Mouse (Mus musculus): ENCODE results near the gene Gm10837. TPM values are rescaled to one million over a fixed set of nuclear protein-coding genes. Genes with fewer than 3 reads are reported as not detected.

The Gm10837 gene
- polyA plus RNA-seq, 1 experiment = not detected

DNA sequence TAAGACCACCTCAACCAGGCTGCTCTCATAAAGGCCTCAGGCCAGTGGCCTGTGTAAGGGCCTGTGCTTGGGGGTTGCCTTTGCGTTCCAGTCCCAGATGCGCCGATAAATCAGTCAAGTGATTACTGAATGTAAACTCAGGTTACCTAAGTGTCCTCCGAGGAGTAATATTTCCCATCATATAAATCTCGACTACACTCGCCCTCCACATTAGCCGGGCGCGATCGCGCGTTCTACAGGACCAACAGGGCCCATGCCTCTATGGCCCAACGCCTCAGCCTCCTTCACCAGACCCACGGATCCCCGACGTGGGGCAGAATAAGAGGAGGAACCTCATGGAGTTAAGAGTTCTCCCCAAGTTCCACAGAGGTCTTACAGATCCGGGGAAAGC, 27.7 kb upstream of the Gm10837 start:
- TF ChIP-seq GATA1 (IDR thresholded peaks at IDR 0.05; ENCODE audit: low read length) = no peak

GRCm38 (mm10) chr14:122463080-122463691, 27.2 kb upstream of the Gm10837 start:
- TF ChIP-seq GATA1 (IDR thresholded peaks at IDR 0.05; ENCODE audit: low read length) = no peak

DNA sequence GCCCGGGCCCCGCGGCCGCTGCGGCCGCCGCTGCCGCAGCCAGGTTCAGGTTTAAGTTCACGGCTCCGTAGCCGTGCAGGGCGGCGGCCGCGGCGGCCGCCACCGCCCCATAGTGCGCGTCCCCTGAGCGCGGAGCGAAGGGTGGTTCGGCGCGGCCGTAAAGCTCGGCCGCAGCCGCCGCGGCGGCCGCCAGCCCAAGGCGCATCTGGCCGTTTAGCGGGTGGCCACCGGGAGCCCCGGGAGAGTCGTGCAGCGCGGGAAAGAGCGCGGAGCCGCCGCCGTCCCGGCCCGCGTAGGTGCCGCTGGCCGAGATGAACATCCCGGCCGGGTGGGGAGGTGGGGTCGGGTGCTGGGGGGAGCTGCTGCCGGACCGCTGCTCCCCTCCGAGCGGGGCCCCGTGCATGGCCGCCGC, 26.0 kb upstream of the Gm10837 start:
- no peak for TF ChIP-seq GATA1 (IDR thresholded peaks at IDR 0.05; ENCODE audit: low read length)

- TF ChIP-seq GATA1 (IDR thresholded peaks at IDR 0.05; ENCODE audit: low read length) = no peak
These were observed 25.3 kb upstream of the Gm10837 start, which contains the start of gene Zic5 for GRCm38 (mm10) chr14:122464763-122465741. Gene Zic5 (minus strand): TSS chr14:122465677.

DNA sequence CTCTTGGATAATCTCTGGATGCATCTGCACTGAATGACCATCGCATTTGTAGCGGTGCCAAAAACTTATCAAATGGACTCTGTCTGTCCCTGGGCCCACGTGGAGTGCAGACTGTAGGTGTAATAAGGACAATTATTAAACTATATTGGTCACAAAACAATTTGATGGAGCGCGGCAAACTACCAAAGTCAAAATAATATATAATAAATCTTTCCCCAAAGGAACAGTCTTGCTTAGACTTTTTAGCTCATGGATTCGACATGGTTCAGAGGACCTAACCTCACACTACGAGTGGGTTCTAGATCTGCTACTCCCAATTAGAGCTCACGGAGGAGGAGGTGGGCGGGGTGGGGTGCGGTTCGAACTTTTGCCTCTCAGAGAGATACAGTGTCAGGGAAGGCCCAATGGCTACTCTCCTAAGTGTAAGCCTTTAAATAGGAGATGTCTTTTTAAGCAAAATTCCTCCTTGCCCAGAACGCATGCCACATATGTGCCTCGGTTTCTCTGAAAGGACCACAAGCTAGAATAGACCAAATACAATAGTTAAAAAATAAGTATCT, 24.4 kb upstream of the Gm10837 start:
- TF ChIP-seq GATA1 (IDR thresholded peaks at IDR 0.05; ENCODE audit: low read length) = no peak

- TF ChIP-seq GATA1 (IDR thresholded peaks at IDR 0.05; ENCODE audit: low read length) = no peak
These were observed 23.5 kb upstream of the Gm10837 start for GRCm38 (mm10) chr14:122466756-122467362.

- TF ChIP-seq GATA1 (IDR thresholded peaks at IDR 0.05; ENCODE audit: low read length) = no peak
These were observed 22.2 kb upstream of the Gm10837 start for GRCm38 (mm10) chr14:122467926-122468841.

DNA sequence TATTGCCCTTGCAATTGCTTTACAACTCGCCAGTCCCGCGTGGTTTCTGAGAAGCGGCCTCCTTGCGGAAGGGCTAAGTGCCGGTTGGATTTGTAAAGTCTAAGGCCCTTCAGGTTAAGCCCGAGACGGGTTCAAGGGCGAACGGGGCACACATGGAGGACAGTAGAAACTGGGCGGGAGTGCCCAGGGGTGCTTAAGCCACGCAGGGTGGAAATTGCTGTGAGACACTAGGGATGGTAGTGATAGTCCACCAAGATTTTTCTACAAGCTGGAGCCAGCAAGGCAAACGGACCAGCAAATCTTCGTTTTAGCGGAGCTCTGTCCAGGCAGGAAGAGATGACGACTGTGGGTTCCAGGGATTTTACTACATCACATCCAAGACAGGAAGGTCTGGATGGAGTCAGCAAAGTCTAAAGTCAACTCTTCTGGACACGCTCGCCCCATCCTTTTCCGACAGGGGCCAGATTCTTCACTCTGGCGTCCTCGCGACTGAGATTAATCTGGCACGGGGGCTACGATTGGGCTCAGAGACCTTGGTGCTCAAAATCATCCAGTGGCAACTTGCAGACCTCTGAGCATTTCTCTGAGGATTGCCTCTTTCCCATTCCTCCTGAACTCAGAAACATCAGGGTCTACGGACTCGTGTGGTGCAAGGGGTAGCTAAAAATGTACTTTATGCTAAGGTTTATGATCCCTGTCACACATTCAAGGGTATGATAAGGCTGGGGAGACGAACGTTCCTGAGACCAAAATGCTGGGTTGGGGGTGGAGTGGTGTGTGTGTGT, 21.2 kb upstream of the Gm10837 start:
- no peak for TF ChIP-seq GATA1 (IDR thresholded peaks at IDR 0.05; ENCODE audit: low read length)

GRCm38 (mm10) chr14:122471449-122472085, 18.8 kb upstream of the Gm10837 start:
- TF ChIP-seq GATA1 (IDR thresholded peaks at IDR 0.05; ENCODE audit: low read length) = no peak

GRCm38 (mm10) chr14:122472161-122472560, 18.2 kb upstream of the Gm10837 start:
- TF ChIP-seq GATA1 (IDR thresholded peaks at IDR 0.05; ENCODE audit: low read length) = no peak

DNA sequence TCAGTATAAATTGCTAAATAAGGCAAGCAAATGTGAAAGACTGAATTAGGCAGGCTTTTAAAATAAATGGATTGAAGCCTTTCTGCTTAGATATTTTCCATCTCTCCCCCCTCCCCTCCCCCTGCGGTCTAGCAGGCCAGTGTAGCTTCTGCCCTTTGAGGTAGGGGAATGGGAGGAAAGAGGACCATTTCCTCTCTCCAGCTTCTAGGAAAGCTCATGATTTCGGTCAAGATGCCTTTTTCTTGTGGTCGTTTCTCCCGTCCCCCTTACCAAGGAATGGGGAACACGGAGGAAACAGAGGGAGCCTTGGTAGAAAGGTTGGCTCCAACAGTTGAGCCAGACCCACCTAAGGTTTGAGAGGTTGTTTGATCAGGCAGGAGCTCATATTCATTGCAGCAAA, 17.7 kb upstream of the Gm10837 start:
- TF ChIP-seq GATA1 (IDR thresholded peaks at IDR 0.05; ENCODE audit: low read length) = no peak

DNA sequence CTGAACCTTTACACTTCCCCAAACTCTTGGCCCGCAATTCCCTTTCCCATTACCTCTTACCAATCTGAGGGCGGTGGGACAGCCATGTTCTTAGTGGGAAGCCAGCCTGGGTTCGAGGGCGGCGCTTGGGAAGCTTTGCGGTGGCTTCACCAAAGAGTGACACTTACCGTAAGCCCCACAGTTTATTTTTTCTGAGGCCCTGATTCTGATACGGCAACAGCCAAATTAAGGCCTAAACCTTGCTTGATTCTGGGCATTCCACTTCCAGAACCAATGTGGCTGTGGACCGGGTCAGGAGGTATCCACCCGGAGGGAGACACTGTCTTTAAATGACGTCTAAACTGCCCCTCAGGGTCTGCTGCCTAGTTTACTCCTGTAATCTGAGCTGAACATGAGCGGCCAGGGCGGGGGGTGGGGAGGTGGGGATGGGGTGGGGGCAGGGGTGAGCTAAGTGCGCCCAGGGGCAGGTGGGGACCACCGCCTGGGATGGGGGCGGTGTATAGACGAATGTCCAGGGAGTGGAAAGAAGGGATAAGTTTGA, 17.1 kb upstream of the Gm10837 start:
- TF ChIP-seq GATA1 (IDR thresholded peaks at IDR 0.05; ENCODE audit: low read length) = no peak
